Mouse (Mus musculus): Measurements from ENCODE around the gene Izumo1. TPM values are rescaled to one million over a fixed set of nuclear protein-coding genes. Genes with fewer than 3 reads are reported as not detected.

Izumo1 gene
- total and polyA plus RNA-seq, 3 experiments = 0.17 to 0.44 (median 0.21) TPM

- Histone ChIP-seq H3K27me3 (replicated peaks) (no peaks in the 10 kb centered on the region), H3K4me1 (ENCODE audit: control insufficient read depth in 1 of 2, insufficient read depth in 2 of 2) (peaks cover 33 to 65% of the 10 kb centered on the region in 2 experiments), H3K4me2 (ENCODE audit: insufficient read depth, low read depth, poor library complexity, severe bottlenecking) (peak overlapping the region; percentile 64; the same call in 1 of the 2 replicates), H3K4me3 (replicated peaks in 1 of 3; ENCODE audit: low read depth in 2 of 3, low read length in 2 of 3, poor library complexity in 1 of 3) (peak overlapping the region; percentile 21 to 52 (median 33)), H3K9me3 (replicated peaks; ENCODE audit: low read length) (peaks cover 18% of the 10 kb centered on the region), H3K79me2 (replicated peaks; ENCODE audit: control insufficient read depth, extremely low read depth, insufficient read depth, poor library complexity, severe bottlenecking) (no peaks in the 10 kb centered on the region), H3K9ac (ENCODE audit: insufficient read depth, low read depth) (peak overlapping the region; percentile 40; the same call in 1 of the 2 replicates), H3K27ac (ENCODE audit: insufficient read depth, low read depth) (no peak overlapping the region), H3K36me3 (replicated peaks in 1 of 2; ENCODE audit: control insufficient read depth in 1 of 2, insufficient read depth in 1 of 2, low read length in 1 of 2) (peaks cover 0 to 29% of the 10 kb centered on the region in 2 experiments)
- no peak for DNase-seq (ENCODE audit: extremely low read depth)
- dilution Hi-C loops (cut with MboI; ENCODE audit: extremely low pct_ligation_motif_present, extremely low pct_unique_long_range_greater_than_20kb, low sequenced_read_pairs) (no loop called here), in situ Hi-C loops (cut with MboI; ENCODE audit: low pct_ligation_motif_present, low pct_unique_long_range_greater_than_20kb, low sequenced_read_pairs) (no loop called here)
- no peak for TF ChIP-seq GABPA (IDR thresholded peaks at IDR 0.05; ENCODE audit: insufficient replicate concordance, low read depth, low read length)
- peak; percentile 21; the same call in 1 of the 2 replicates for TF ChIP-seq EP300 (IDR thresholded peaks at IDR 0.05; ENCODE audit: low read length)
- no peak for TF ChIP-seq KAT2A (IDR thresholded peaks at IDR 0.05; ENCODE audit: insufficient replicate concordance, low read length)
- no peak for TF ChIP-seq MYC (IDR thresholded peaks at IDR 0.05; ENCODE audit: low read depth, low read length)
Measured at GRCm38 (mm10) chr7:45619592-45619991, 2.0 kb upstream of the Izumo1 start.

GRCm38 (mm10) chr7:45623507-45623906, 1.9 kb downstream of the Izumo1 start:
- H3K4me2 ChIP-seq (ENCODE audit: insufficient read depth, low read depth, poor library complexity, severe bottlenecking) = no peak overlapping the region
- H3K4me3 ChIP-seq (replicated peaks in 1 of 3; ENCODE audit: low read depth in 2 of 3, low read length in 2 of 3, poor library complexity in 1 of 3) = no peak overlapping the region
- H3K9me3 ChIP-seq (replicated peaks; ENCODE audit: low read length) = peaks cover 20% of the 10 kb centered on the region
- H3K36me3 ChIP-seq (replicated peaks in 1 of 2; ENCODE audit: control insufficient read depth in 1 of 2, insufficient read depth in 1 of 2, low read length in 1 of 2) = peaks cover 0 to 31% of the 10 kb centered on the region in 2 experiments
- peaks cover 15 to 29% of the 10 kb centered on the region in 2 experiments for H3K4me1 ChIP-seq (ENCODE audit: control insufficient read depth in 1 of 2, insufficient read depth in 2 of 2)
- H3K27me3 ChIP-seq (replicated peaks) = no peaks in the 10 kb centered on the region
- no peak for TF ChIP-seq ELF1 (IDR thresholded peaks at IDR 0.05; ENCODE audit: low read depth, low read length)
- no peak for TF ChIP-seq KAT2A (IDR thresholded peaks at IDR 0.05; ENCODE audit: insufficient replicate concordance, low read length)
- TF ChIP-seq JUND (conservative IDR thresholded peaks at IDR 0.05; ENCODE audit: low read depth, low read length) = no peak
- TF ChIP-seq JUN (IDR thresholded peaks at IDR 0.05; ENCODE audit: insufficient read depth, low read depth, low read length) = no peak
- no peak for TF ChIP-seq TBP (conservative IDR thresholded peaks at IDR 0.05; ENCODE audit: low read depth, low read length)
- no peak overlapping the region for H3K9ac ChIP-seq (ENCODE audit: insufficient read depth, low read depth)
- in situ Hi-C loops (cut with MboI; ENCODE audit: low pct_ligation_motif_present, low pct_unique_long_range_greater_than_20kb, low sequenced_read_pairs) (no loop called here), dilution Hi-C loops (cut with MboI; ENCODE audit: extremely low pct_ligation_motif_present, extremely low pct_unique_long_range_greater_than_20kb, low sequenced_read_pairs) (no loop called here)
- DNase-seq (ENCODE audit: extremely low read depth) = no peak
- H3K27ac ChIP-seq (ENCODE audit: insufficient read depth, low read depth) = no peak overlapping the region
- no peaks in the 10 kb centered on the region for H3K79me2 ChIP-seq (replicated peaks; ENCODE audit: control insufficient read depth, extremely low read depth, insufficient read depth, poor library complexity, severe bottlenecking)

DNA sequence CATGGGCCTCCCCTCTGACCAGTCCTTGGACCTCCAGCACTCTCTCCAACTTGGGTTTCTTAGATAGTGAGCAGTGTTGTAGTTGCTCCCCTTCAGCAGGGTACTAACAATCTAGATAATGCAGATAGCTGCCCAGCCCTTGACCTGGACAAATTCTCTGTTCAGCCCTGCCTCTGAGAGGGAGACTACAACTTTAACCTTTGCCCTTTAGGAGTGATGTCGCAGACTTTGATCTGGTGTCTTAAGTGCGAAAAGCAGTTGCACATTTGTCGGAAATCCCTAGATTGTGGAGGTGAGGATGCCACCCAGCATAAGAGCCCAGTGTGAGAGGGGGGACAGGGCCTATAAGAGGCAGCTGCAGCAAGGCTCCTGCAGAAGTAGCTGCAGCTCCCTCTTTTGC, 3.1 kb downstream of the Izumo1 start:
- dilution Hi-C loops (cut with MboI; ENCODE audit: extremely low pct_ligation_motif_present, extremely low pct_unique_long_range_greater_than_20kb, low sequenced_read_pairs) = no loop called here
- TF ChIP-seq MAFK (IDR thresholded peaks at IDR 0.05; ENCODE audit: insufficient replicate concordance, low read length) (no peak), USF1 (IDR thresholded peaks at IDR 0.05; ENCODE audit: low read depth, low read length) (no peak)
- H3K4me2 ChIP-seq (ENCODE audit: insufficient read depth, low read depth, poor library complexity, severe bottlenecking) = no peak overlapping the region
- no peaks in the 10 kb centered on the region for H3K79me2 ChIP-seq (replicated peaks; ENCODE audit: control insufficient read depth, extremely low read depth, insufficient read depth, poor library complexity, severe bottlenecking)
- in situ Hi-C loops (cut with MboI; ENCODE audit: low pct_ligation_motif_present, low pct_unique_long_range_greater_than_20kb, low sequenced_read_pairs) = no loop called here
- H3K36me3 ChIP-seq (replicated peaks in 1 of 2; ENCODE audit: control insufficient read depth in 1 of 2, insufficient read depth in 1 of 2, low read length in 1 of 2) = peaks cover 0 to 25% of the 10 kb centered on the region in 2 experiments
- H3K4me1 ChIP-seq (ENCODE audit: control insufficient read depth in 1 of 2, insufficient read depth in 2 of 2) = peaks cover 5 to 17% of the 10 kb centered on the region in 2 experiments
- H3K9ac ChIP-seq (ENCODE audit: insufficient read depth, low read depth) = no peak overlapping the region
- DNase-seq (ENCODE audit: extremely low read depth) = no peak
- H3K27me3 ChIP-seq (replicated peaks) = no peaks in the 10 kb centered on the region
- H3K27ac ChIP-seq (ENCODE audit: insufficient read depth, low read depth) = no peak overlapping the region
- peaks cover 27% of the 10 kb centered on the region for H3K9me3 ChIP-seq (replicated peaks; ENCODE audit: low read length)
- no peak overlapping the region for H3K4me3 ChIP-seq (replicated peaks in 1 of 3; ENCODE audit: low read depth in 2 of 3, low read length in 2 of 3, poor library complexity in 1 of 3)

All from CH12.LX (cell line).